Mouse (Mus musculus): ENCODE measurements around the gene Btaf1.
"Not testable (repeated sequence)": the region's sequence is repeated elsewhere in the genome, so short reads cannot be mapped to it uniquely, and the experiment has no call there.

The Btaf1 gene

GRCm38 (mm10) chr19:36922015-36922414, 3.9 kb upstream of the Btaf1 start:
- DNase-seq (ENCODE audit: low read depth, low spot score): no peak

GRCm38 (mm10) chr19:36922936-36923335, 2.9 kb upstream of the Btaf1 start:
- no peak for DNase-seq (ENCODE audit: low read depth, low spot score)

- no peak for DNase-seq (ENCODE audit: low read depth, low spot score)
These were observed 816 bp downstream of the Btaf1 start for GRCm38 (mm10) chr19:36926553-36927236.

DNA sequence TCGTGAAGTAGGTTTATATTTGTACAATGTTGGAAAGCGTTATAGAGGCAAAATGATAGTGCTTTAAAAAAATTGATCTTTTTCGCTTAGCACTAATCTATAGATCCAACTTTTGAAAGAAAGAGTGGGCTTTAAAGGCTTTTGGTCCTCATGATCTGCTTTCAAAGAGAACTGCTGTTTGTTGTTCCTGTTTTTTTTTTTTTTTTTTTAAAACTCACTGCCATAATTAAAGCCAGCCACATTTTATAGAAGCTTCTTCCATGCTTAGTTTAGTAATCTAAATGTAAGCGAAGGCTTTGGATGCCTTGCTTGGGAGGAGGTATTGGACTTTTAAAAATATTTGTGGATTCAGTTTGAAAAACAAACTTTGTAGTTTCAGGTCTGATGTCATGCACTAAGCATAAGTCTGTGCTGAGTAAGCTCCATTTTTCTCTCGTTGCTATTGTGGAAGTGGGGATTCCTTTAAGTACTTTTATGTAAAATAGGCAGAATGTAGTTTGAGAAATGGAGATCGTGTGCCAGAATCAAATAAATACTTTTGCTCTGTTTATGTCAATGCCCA, 2.0 kb downstream of the Btaf1 start:
- no peak for DNase-seq (ENCODE audit: low read depth, low spot score)

DNA sequence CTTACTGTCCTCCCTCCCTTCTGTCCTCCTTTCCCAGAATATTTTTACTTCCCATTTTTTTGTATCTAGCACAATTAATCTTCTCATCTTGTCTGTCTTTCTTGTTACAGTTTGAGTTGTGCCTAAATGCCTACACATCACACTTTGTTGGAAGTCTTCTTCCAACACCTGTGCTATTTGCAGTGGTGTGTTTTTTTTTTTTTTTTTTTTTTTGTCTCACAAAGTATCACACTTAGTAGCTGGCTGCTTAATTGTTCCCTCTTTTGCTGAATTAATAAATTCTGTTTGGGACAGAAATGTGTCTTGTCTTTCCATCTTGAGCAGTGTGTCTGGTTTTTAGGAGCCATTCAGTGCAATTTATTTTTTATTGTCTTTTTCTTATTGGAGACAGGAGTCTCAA, 3.9 kb downstream of the Btaf1 start:
- no peak for DNase-seq (ENCODE audit: low read depth, low spot score)

DNA sequence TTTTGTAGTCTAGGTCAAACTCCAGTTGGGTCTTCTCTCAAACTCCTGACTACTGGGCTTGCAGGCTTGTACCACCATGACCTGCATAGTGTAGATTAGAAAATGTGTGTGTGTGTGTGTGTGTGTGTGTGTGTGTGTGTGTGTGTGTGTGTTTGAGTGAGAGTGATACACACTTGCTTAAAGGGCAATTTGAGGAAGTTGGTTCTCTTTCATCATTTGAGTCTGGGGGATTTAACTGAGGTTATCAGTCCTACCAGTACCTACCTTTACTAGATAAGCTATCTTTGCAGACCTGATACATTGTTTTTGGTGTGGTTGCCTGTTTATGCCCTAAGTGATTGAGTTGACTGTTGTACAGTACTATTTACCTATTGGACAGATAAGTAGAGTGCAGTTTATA, 6.2 kb downstream of the Btaf1 start:
- no peak for DNase-seq (ENCODE audit: low read depth, low spot score)

DNA sequence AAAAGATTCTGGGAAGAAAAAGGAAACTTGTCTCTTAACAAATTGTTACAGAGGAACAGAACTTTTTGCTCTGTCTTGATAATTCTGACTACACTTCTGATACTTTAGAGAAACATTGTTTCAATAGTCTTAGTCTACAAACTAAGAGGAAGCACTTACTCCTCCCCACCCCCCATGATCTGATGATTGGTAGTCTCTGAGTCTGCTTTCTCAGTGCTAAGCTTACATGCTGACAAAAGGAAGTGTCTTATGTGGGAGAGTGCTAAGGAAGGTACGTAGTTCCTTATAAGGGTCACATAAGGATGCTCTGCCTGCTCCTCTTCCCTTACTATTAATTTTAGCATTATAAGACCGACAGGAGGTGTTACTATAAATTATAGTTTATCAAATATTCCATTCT, 6.7 kb downstream of the Btaf1 start:
- no peak for DNase-seq (ENCODE audit: low read depth, low spot score)

DNA sequence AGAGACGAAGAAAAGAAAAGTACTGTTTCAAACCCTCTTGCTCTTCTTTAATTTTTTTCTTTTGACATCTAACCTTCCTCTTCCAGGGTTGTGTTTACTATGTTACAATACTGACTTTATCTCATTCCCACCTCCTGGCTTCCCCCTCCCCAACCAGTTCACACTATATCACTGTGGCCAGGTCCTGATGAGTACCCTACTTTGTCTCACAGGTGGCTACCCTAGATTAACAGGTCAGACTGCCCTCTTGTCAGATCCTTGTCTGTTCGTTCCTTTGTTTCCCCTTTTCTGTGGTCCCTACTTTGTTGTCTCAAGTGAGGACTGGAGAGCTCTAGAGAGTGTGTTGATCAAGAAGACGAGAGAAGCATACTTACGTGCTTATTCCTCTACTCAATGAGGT, 10.4 kb downstream of the Btaf1 start:
- no peak for DNase-seq (ENCODE audit: low read depth, low spot score)

DNA sequence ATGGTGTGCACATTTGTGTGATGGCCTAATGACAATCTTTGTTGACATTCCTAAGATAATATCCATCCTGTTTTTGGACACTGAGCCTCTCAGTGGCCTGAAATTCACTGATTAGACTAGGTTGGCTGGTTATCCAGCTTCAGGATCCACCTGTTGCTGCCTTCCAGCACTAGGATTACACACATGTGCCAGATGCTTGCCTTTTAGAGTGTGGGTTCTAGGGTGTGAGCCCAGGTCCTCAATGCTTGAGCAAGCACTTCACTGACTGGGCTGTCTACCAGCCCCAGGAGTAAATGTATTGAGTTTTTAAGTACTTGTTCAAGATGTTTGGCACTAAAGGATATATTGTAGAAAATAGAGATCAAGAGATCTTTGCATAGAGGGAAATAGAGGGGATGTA, 12.1 kb downstream of the Btaf1 start:
- no peak for DNase-seq (ENCODE audit: low read depth, low spot score)

- no peak for DNase-seq (ENCODE audit: low read depth, low spot score)
These were observed 14.2 kb downstream of the Btaf1 start for GRCm38 (mm10) chr19:36940064-36940463.

GRCm38 (mm10) chr19:36953637-36954206, 27.8 kb downstream of the Btaf1 start:
- DNase-seq (ENCODE audit: low read depth, low spot score): no peak

GRCm38 (mm10) chr19:36958331-36958730, 32.5 kb downstream of the Btaf1 start:
- DNase-seq (ENCODE audit: low read depth, low spot score): no peak

- no peak for DNase-seq (ENCODE audit: low read depth, low spot score)
These were observed 35.4 kb downstream of the Btaf1 start for GRCm38 (mm10) chr19:36961320-36961719.

DNA sequence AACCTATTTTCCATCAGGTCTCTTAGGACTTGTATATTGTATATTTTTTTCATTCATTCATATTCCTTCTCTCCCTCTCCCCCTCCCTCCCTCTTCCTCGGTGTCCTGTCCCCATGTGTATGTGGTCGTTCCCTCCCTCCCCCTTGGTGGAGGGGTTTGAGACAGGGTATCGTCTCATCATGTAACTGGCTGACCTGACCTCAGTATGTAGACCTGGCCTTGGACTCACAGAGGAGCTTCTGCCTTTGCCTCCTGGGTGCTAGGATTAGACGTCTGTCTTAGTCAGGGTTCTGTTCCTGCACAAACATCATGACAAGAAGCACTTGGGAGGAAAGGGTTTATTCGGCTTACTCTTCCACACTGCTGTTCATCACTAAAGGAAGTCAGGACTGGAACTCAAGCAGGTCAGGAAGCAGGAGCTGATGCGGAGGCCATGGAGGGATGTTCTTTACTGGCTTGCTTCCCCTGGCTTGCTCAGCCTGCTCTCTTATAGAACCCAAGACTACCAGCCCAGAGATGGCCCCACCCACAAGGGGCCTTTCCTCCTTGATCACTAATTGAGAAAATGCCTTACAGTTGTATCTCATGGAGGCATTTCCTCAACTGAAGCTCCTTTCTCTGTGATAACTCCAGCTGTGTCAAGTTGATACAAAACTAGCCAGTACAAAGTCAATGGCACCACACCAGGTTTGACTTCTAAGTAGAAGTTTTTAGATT, 36.8 kb downstream of the Btaf1 start:
- not testable (repeated sequence) for DNase-seq (ENCODE audit: low read depth, low spot score)

DNA sequence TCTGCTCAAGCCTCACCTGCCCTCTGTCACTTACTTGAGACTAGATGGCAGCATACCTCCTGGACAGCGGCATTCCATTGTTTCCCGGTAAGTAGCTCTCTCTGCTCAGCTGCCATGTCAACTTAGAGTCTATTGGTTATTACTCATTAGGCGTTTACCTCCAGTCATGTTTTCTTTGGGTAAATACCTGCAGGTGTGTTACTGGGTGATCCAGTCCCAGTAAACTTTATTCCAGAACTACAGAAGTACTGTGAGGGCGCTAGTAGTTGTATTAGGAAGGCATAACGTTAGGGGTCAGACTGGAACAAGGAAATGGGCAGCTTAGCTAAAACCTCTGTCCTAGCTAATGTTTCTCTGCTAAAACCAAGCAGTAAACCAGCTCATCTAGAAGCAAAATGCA, 78.7 kb downstream of the Btaf1 start:
- no peak for DNase-seq (ENCODE audit: low read depth, low spot score)

DNA sequence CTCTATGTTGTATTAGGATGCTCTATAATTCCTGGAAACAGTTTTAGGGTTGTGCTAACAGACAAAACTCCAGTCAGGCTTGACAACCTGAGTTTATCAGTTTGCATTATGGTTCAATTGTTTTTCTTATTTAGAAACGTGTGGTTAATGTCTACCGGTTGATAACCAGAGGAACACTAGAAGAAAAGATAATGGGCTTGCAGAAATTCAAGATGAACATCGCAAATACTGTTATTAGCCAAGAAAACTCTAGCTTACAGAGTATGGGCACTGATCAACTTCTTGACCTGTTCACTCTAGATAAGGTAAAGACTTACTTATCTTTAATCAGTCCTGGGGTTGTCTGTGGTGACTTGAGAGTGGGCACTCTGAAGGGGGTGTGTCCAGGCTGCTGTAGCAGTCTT, 84.0 kb downstream of the Btaf1 start:
- DNase-seq (ENCODE audit: low read depth, low spot score): no peak

GRCm38 (mm10) chr19:37013461-37013860, 87.6 kb downstream of the Btaf1 start:
- no peak for DNase-seq (ENCODE audit: low read depth, low spot score)

- DNase-seq (ENCODE audit: low read depth, low spot score): no peak
These were observed 88.5 kb downstream of the Btaf1 start for GRCm38 (mm10) chr19:37014173-37014939.

DNA sequence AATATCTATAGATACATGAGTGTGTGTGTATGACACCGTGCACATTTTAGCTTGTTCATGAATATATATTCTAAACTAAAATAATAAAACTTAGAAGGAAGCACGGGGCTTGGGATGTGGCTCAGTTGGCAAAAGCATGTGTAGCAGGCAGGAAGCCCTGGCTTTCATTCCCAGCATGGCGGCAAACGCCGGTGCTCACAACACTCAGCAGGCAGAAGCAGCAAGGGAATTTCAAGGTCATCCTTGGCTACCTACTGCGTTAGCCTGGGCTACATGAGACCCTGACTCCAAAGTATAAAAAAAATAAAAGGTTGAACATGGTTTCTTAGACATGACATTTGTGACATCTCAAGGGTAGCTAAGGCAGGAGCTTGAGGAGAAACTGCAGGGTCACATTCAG, 91.0 kb downstream of the Btaf1 start:
- no peak for DNase-seq (ENCODE audit: low read depth, low spot score)

DNA sequence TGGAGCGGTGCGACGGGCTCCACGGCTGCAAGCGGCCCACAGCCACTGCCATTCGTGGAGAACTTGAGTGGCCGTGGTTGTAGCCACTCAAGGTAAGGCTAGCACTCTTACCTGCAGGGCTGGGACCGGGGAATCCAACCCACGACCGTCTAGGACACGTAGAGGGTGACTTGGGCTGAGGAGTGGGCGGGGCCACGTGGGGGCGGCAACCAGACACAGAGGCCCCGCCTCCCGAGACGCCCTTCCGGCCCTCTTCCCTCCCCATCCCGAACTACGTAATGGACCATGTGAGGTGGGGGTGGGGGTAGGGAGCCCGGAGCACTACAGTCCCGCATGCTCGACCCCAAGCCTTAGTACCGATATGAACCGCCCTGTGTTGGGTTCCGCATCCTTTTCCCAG, 92.5 kb downstream of the Btaf1 start:
- DNase-seq (ENCODE audit: low read depth, low spot score): peak; percentile 10

- no peak for DNase-seq (ENCODE audit: low read depth, low spot score)
These were observed 93.1 kb downstream of the Btaf1 start for GRCm38 (mm10) chr19:37018931-37019330.

DNA sequence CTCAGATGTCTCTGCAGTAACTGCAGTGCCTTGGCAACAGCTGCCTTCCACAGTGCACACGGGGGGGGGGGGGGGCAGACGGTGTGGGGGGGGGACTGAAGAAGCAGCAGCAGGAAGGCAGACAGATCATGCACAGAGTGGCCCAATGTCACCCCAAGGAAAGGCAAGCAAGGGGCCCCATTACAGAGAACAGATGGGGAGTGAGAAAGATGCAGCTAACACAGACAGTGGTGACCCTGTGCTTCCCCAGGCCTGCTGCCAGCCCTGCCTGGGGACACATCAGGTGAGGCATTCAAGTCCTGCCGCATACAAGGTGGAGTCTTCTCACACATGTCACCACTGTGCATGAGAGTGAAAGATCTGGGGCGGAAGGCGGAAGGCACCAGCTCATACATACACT, 94.7 kb downstream of the Btaf1 start:
- DNase-seq (ENCODE audit: low read depth, low spot score): peak; percentile 16
